ENCODE assay signal across 9 mouse cellular contexts in the genomic region with DNA sequence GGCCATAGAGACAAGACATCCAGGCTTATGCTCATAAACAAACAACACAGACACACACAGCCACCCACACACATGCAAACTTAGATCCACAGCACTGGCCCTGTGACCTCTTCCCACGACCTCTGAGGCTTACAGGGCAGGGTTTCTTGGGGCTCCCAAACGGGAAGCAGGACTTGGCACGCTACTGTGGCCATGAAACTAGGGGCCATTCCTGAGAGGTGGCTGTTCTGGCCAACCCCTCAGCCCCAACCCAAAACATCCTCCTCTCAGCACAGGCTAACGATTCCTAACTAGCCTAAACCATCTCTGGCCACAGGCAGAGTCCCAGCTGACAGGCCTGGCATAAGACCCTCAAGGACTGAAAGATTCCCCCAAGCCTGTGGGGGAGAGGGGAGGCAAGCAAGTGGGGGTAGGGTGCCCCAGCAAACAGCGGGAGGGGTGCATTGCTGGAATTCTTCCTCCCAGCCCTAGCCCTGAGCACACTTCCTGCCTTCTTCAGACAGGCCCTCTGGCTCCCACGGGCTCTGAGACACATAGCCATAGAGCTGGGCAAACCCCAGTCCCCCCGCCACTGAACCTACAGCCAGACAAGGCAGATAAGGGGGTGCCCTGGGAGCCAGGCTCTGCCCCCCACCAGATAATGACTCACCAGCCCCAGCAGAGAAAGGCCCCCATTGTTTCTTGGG. TPM values are rescaled to one million over a fixed set of nuclear protein-coding genes. Genes with fewer than 3 reads are reported as not detected.
DNase-seq lines count a peak whose midpoint lies in the region; ATAC-seq and TF ChIP-seq lines count a peak whose summit lies in the region.
"Had no signal": no experiment of that assay in that cellular context is flagged by ENCODE, and none has a peak within 500 bp of the region (broad histone marks: within the 10 kb centered on the region; RNA-seq: fewer than 3 reads in every experiment).

No protein-coding gene starts in this region.

- peak overlapping the region; percentile 34 for H3K4me3 ChIP-seq in layer of hippocampus, adult 2 months
- no peak overlapping the region for H3K4me3 ChIP-seq in hindbrain, embryonic 12.5 days
- H3K4me3 ChIP-seq in small intestine, adult 2 months (ENCODE audit: low read depth, low read length), result peak overlapping the region; percentile 33

- TF ChIP-seq CTCF in layer of hippocampus, adult 2 months (conservative IDR thresholded peaks at IDR 0.05), result no peak
- no peak for TF ChIP-seq CTCF in small intestine, adult 2 months (IDR thresholded peaks at IDR 0.05; ENCODE audit: extremely low read depth, insufficient read length, insufficient replicate concordance, low read depth, low read length)

- no peak for DNase-seq in layer of hippocampus, adult 2 months (ENCODE audit: low spot score in 2 of 2)
- no peak for DNase-seq in layer of hippocampus, postnatal 25 days (ENCODE audit: extremely low spot score in 1 of 2, low spot score in 1 of 2)
- peak; percentile 35 for DNase-seq in liver
- no peak for DNase-seq in right cerebral cortex, postnatal 14 days
- no peak for DNase-seq in thymus, postnatal 36 days
- no peak for DNase-seq in adrenal gland, adult 18-20 months (ENCODE audit: low spot score in 2 of 2)

- no peaks in the 10 kb centered on the region for H3K36me3 ChIP-seq in hindbrain, embryonic 12.5 days
- 0 out of 2 replicates have a peak, but pooled peaks cover 1% of the 10 kb centered on the region for H3K36me3 ChIP-seq in small intestine, adult 2 months (ENCODE audit: control insufficient read depth, insufficient read depth, low read length)

- no peak for TF ChIP-seq POLR2A in small intestine, adult 2 months (IDR thresholded peaks at IDR 0.05; ENCODE audit: low read depth, low read length)

- H3K9me3 ChIP-seq in hindbrain, embryonic 12.5 days (replicated peaks), result no peaks in the 10 kb centered on the region

- ATAC-seq in hindbrain, embryonic 12.5 days (ENCODE audit: low FRiP score), result no peak
- ATAC-seq: Patski had no signal

- H3K9ac ChIP-seq in hindbrain, embryonic 12.5 days, result peak overlapping the region; percentile 27; the same call in 1 of the 2 replicates

- WGBS in hindbrain, embryonic 12.5 days, result 40% methylated on average over 7 of the region's 7 CpGs
- 57% methylated on average over 7 of the region's 7 CpGs for WGBS in small intestine, adult 2 months

- H3K4me1 ChIP-seq in hindbrain, embryonic 12.5 days, result peaks cover 29% of the 10 kb centered on the region
- H3K4me1 ChIP-seq in small intestine, adult 2 months (ENCODE audit: control insufficient read depth, insufficient read depth, insufficient read length, low read length), result peaks cover 2% of the 10 kb centered on the region; the same call in 1 of the 2 replicates

- no peak overlapping the region for H3K4me2 ChIP-seq in hindbrain, embryonic 12.5 days (replicated peaks)

- peak overlapping the region; percentile 89 for H3K27ac ChIP-seq in layer of hippocampus, adult 2 months
- H3K27ac ChIP-seq in hindbrain, embryonic 12.5 days, result peak overlapping the region; percentile 40
- peak overlapping the region; percentile 85 for H3K27ac ChIP-seq in small intestine, adult 2 months (ENCODE audit: insufficient read depth, low read depth, low read length)

- H3K27me3 ChIP-seq in hindbrain, embryonic 12.5 days, result peaks cover 15% of the 10 kb centered on the region
- no peaks in the 10 kb centered on the region for H3K27me3 ChIP-seq in small intestine, adult 2 months (ENCODE audit: control insufficient read depth, insufficient read depth, low read length)
- H3K27me3 ChIP-seq: Patski had no signal

RNA-seq across cellular contexts. Expression of gene Slc9a3r2, which starts 6.0 kb away (rescaled TPM):
- total RNA-seq in layer of hippocampus, adult 2 months (2021), result 10 to 100 TPM; 41.9 to 44.1 TPM
- total RNA-seq in layer of hippocampus, postnatal 25 days (2021), result 10 to 100 TPM; 45.1 to 50.0 TPM
- 39.2 and 39.6 TPM in 2 replicates for polyA plus RNA-seq in hindbrain, embryonic 12.5 days (2016; fragmentation: Nextera tagmentation; extraction: Ambion mirVana)
- 35.6 and 44.9 TPM in 2 replicates for polyA plus RNA-seq in small intestine, adult 2 months (2012; rRNA removed)
- 10 to 100 TPM; 62.0 to 90.2 TPM for total RNA-seq in adrenal gland, adult 18-20 months (2021)

RNA-seq across cellular contexts. Expression of gene Nthl1, which starts 11.7 kb away (rescaled TPM):
- 1 to 10 TPM; 6.2 to 6.8 TPM for total RNA-seq in layer of hippocampus, adult 2 months (2021)
- total RNA-seq in layer of hippocampus, postnatal 25 days (2021), result 1 to 10 TPM; 3.3 to 4.7 TPM
- 14.4 and 15.7 TPM in 2 replicates for polyA plus RNA-seq in hindbrain, embryonic 12.5 days (2016; fragmentation: Nextera tagmentation; extraction: Ambion mirVana)
- 6.0 and 7.2 TPM in 2 replicates for polyA plus RNA-seq in small intestine, adult 2 months (2012; rRNA removed)
- total RNA-seq in adrenal gland, adult 18-20 months (2021), result 1 to 10 TPM; 7.3 to 8.0 TPM

RNA-seq across cellular contexts. Expression of gene Tsc2, which starts 11.7 kb away (rescaled TPM):
- total RNA-seq in layer of hippocampus, adult 2 months (2021), result 100 to 1,000 TPM; 192 to 223 TPM
- 100 to 1,000 TPM; 150 to 186 TPM for total RNA-seq in layer of hippocampus, postnatal 25 days (2021)
- 85.5 and 86.2 TPM in 2 replicates for polyA plus RNA-seq in hindbrain, embryonic 12.5 days (2016; fragmentation: Nextera tagmentation; extraction: Ambion mirVana)
- polyA plus RNA-seq in small intestine, adult 2 months (2012; rRNA removed), result 52.8 and 83.5 TPM in 2 replicates
- 100 to 1,000 TPM in 1 of 2 experiments, 10 to 100 TPM in 1; 93.3 to 111 TPM for total RNA-seq in adrenal gland, adult 18-20 months (2021)

RNA-seq across cellular contexts. Expression of gene Npw, which starts 14.1 kb away (rescaled TPM):
- 1 to 10 TPM; 2.0 to 2.3 TPM for total RNA-seq in layer of hippocampus, adult 2 months (2021)
- total RNA-seq in layer of hippocampus, postnatal 25 days (2021), result 1 to 10 TPM; 2.1 to 2.9 TPM
- not detected in 2 replicates for polyA plus RNA-seq in hindbrain, embryonic 12.5 days (2016; fragmentation: Nextera tagmentation; extraction: Ambion mirVana)
- polyA plus RNA-seq in small intestine, adult 2 months (2012; rRNA removed), result 2.0 and 6.5 TPM in 2 replicates
- total RNA-seq in adrenal gland, adult 18-20 months (2021), result not detected
- polyA plus RNA-seq: Patski had no signal

RNA-seq across cellular contexts. Expression of gene Zfp598, which starts 25.3 kb away (rescaled TPM):
- total RNA-seq in layer of hippocampus, adult 2 months (2021), result 10 to 100 TPM; 36.6 to 43.9 TPM
- total RNA-seq in layer of hippocampus, postnatal 25 days (2021), result 10 to 100 TPM; 36.9 to 40.0 TPM
- polyA plus RNA-seq in hindbrain, embryonic 12.5 days (2016; fragmentation: Nextera tagmentation; extraction: Ambion mirVana), result 23.0 and 25.2 TPM in 2 replicates
- polyA plus RNA-seq in small intestine, adult 2 months (2012; rRNA removed), result 41.1 and 85.8 TPM in 2 replicates
- total RNA-seq in adrenal gland, adult 18-20 months (2021), result 10 to 100 TPM; 50.0 to 55.7 TPM
